Mouse (Mus musculus) adrenal gland, adult 18-20 months (tissue): ENCODE measurements around the gene Ablim2. TPM values are rescaled to one million over a fixed set of nuclear protein-coding genes. Genes with fewer than 3 reads are reported as not detected.

Source experiments
- DNase-seq, 2 experiments: peaks; one replicate each; pipeline ENCODE4 v3.0.0; 2021 to 2022; ENCODE audit warnings: low spot score in 2 of 2
- total RNA-seq, 2 experiments: library from RNA; stranded (reverse); gene quantifications; 1 replicate in 1 of 2; 2 replicates in 1 of 2; pipeline ENCODE4 v1.2.3; 2021

Gene Ablim2
- total RNA-seq, 2 experiments from 2014 or later, result 7.5 to 8.0 TPM

GRCm38 (mm10) chr5:35768997-35769396 lies 11.3 kb downstream of the Ablim2 start:
- no peak for DNase-seq

- DNase-seq, result no peak
Measured at GRCm38 (mm10) chr5:35770246-35770645, 12.6 kb downstream of the Ablim2 start.

GRCm38 (mm10) chr5:35770891-35771663 lies 13.4 kb downstream of the Ablim2 start:
- peak; percentile 54 to 66 for DNase-seq

GRCm38 (mm10) chr5:35773274-35774136 lies 15.8 kb downstream of the Ablim2 start:
- DNase-seq, result peak; percentile 33 to 40

GRCm38 (mm10) chr5:35774137-35774424 lies 16.4 kb downstream of the Ablim2 start:
- DNase-seq, result no peak

GRCm38 (mm10) chr5:35781116-35781515 lies 23.4 kb downstream of the Ablim2 start:
- peak in 1 of 2 experiments; percentile 31 for DNase-seq

GRCm38 (mm10) chr5:35782648-35783180 lies 25.0 kb downstream of the Ablim2 start:
- no peak for DNase-seq

GRCm38 (mm10) chr5:35785853-35786252 lies 28.2 kb downstream of the Ablim2 start:
- DNase-seq, result no peak

- no peak for DNase-seq
Measured at GRCm38 (mm10) chr5:35787847-35788246, 30.2 kb downstream of the Ablim2 start.

GRCm38 (mm10) chr5:35788719-35789118 lies 31.0 kb downstream of the Ablim2 start:
- DNase-seq, result no peak

GRCm38 (mm10) chr5:35789697-35790096 lies 32.0 kb downstream of the Ablim2 start:
- DNase-seq, result no peak

- DNase-seq, result no peak
Measured at GRCm38 (mm10) chr5:35790387-35791065, 32.8 kb downstream of the Ablim2 start.

- no peak for DNase-seq
Measured at GRCm38 (mm10) chr5:35793971-35794370, 36.3 kb downstream of the Ablim2 start.

GRCm38 (mm10) chr5:35794942-35795341 lies 37.3 kb downstream of the Ablim2 start:
- DNase-seq, result no peak

GRCm38 (mm10) chr5:35795481-35796048 lies 37.9 kb downstream of the Ablim2 start:
- DNase-seq, result peak; percentile 48 to 54

- DNase-seq, result no peak
Measured at GRCm38 (mm10) chr5:35796136-35796535, 38.5 kb downstream of the Ablim2 start.

GRCm38 (mm10) chr5:35799090-35799489 lies 41.4 kb downstream of the Ablim2 start:
- no peak for DNase-seq

- no peak for DNase-seq
Measured at GRCm38 (mm10) chr5:35803416-35803815, 45.7 kb downstream of the Ablim2 start.

GRCm38 (mm10) chr5:35804685-35805084 lies 47.0 kb downstream of the Ablim2 start:
- DNase-seq, result no peak

GRCm38 (mm10) chr5:35805209-35805608 lies 47.5 kb downstream of the Ablim2 start:
- DNase-seq, result no peak

GRCm38 (mm10) chr5:35807018-35807417 lies 49.3 kb downstream of the Ablim2 start:
- no peak for DNase-seq
